Mouse (Mus musculus) kidney, postnatal 36 days (tissue): ENCODE measurements at regions not wholly inside any gene's neighbourhood (a gene's known extent, or its start where the extent isn't known, plus 50 kb on each side); places are given as distances from the start of the nearest gene placed in this dataset.

Source experiments
- DNase-seq, 2 experiments: peaks; one replicate each; pipeline ENCODE4 v3.0.0; 2021 to 2022; ENCODE audit warnings: mixed read lengths in 2 of 2

DNA sequence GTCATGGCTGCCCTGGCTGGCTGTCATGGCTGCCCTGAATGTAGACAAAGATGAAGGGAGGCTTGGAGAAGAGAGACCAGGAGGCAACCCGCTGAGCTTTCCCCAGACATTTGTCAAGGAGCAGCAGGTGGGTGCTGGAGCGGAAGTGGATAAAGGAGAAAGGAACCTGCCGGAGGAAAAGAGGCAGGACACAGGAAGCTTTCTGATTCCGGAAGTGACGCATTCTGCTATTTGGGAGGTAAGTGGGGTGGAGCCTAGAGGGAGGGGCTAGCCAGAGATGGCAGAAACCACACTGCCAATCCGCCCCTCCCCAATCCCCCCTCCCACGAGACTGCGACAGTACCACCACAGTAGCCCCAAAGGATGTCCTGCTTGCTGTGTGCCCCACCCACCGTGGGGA is 80.1 kb downstream of the Gm572 start:
- DNase-seq, result no peak

DNA sequence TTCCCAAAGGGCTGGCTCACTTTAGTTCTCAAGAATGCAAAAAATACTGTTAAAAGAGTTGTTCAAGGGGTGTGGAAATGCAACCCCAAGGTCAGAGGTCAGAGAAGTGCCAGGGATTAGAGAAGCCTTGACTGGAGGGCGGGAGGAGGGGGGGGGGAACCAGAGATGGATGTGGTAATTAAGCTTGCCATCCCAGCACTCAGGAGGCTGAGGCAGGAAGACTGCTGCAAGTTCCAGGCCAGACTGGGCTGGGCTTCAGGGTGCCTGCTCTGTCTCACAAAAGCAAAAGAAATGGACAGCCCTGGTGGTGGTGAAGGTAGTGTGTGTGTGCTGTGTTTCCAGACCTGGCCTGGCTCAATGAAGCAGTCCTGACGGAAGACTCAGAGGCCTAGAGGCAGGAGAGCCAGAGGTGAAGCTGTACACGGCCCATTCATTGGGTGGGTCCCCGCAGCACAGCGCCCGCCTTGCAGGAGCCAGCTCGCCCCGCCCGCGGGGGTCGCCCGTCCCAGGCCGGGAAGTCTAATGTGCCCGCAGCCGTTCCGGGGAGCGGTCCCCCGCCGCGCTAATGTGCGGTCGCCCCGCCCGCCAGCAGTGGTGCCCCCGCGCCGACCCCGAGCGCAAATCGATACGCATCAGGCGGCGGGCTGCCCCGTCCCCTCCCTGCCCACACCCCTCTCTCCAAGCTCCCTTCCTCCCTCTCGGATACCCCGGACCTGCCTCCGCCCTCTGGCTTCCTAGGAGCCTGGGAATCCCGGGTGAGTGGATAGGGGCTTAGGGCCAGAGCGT is 80.1 kb upstream of the Casz1 start:
- DNase-seq, result no peak

GRCm38 (mm10) chr4:148728800-148729199 is 75.4 kb upstream of the Casz1 start:
- no peak for DNase-seq

DNA sequence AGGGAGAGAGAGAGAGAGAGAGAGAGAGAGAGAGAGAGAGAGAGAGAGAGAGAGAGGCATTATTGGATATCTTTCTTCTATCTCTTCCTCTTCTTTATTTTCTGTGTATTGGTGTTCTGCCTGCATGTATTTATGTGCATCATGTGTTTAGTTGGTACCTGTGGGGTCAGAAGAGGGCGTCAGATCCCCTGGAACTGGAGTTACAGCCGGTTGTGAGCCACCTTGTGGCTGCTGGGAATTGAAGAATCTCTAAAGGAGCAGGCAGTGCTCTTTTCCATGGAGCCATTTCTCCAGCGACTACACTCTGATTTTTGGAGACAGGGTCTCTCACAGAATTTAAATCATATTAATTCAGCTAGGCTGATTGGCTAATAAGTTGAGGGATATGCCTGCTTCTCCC is 72.6 kb upstream of the Casz1 start:
- DNase-seq, result no peak

GRCm38 (mm10) chr4:148734061-148734460 is 70.2 kb upstream of the Casz1 start:
- no peak for DNase-seq

- DNase-seq, result no peak
These were observed 69.7 kb upstream of the Casz1 start for GRCm38 (mm10) chr4:148734547-148734946.

DNA sequence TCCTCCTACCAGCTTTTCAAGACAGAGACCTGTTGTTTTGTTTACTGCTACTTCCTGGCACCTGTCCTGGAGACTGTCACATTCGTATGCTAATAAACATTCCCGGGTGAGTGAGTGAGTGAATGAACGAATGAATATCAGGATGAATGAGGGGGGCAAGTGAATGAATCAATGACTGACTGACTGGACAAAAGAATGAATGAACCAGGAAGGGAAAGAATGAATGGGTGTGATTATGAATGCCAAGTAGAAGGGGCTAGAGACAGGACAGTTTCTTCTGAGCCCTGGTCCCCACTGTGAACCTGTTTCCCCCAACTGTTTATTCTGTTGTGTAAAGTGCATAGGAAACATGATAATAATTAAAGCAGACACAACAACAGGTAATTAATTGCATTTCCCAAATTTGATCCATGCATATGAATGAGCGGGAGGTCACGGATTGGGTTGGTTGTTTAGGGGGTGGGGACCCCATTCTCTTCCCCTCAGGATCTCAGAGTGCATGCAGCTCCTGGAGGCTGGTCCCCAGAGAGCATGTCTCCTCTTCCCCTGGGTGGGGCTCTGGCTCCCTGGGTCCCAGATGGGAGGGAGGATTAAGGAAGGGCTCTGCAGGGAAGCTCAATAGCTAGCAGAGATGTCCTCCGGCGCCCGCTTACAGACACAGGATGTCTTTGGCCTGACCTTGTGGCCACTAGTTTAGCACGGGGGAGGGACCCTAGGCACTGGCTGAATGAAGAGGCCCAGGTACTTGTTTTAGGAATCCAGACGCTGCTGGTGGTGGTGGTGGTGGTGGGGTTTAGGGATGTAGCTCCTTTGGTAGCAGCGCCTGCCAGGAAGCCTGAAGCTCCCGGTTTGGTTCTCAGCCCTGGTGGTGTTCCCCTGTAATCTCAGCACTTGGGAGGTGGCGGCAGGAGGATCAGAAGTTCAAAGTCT is 65.4 kb upstream of the Casz1 start:
- DNase-seq, result no peak

- peak; percentile 48 to 85 for DNase-seq
These were observed 61.4 kb upstream of the Casz1 start for GRCm38 (mm10) chr4:148742549-148743413.

DNA sequence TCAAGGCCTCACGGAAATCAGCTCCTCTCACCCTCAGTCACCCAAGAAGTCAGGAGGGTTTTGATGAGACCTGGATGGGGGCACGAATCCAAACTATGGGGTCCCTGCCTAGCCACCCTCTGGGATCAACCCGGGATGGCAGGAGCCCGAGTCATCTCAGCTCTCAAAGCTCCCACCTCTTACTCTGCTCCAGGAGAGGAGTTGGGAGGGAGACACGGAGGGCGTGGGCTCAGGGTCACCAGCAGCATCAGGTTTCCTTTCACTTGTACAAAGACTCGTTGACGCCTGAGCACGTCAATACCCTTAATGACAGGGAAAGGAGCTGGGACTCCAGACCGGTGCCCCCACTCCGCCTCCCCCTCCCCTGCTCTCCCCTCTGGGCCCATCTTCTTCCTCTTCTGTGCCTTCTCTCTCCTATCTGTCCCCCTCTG is 60.8 kb upstream of the Casz1 start:
- no peak for DNase-seq

DNA sequence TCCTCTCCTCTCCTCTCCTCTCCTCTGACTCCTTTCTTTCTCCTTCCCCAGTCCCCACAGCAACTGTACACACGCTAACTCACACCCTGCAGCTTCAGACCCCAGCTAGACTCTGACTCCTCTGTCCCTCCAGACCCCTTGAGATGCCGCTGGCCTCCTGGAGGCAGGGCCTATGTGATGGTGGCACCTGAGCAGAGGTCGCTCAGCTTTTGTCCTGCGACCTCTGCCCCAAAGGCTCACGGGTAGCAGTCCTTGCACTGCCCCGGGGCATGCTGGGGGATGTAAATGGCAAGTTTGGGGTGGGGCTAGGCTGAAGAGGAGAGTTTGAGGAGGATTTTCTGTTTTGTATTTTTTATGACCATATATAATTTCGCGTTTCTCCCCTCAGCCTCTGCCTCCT is 60.2 kb upstream of the Casz1 start:
- DNase-seq, result no peak

DNA sequence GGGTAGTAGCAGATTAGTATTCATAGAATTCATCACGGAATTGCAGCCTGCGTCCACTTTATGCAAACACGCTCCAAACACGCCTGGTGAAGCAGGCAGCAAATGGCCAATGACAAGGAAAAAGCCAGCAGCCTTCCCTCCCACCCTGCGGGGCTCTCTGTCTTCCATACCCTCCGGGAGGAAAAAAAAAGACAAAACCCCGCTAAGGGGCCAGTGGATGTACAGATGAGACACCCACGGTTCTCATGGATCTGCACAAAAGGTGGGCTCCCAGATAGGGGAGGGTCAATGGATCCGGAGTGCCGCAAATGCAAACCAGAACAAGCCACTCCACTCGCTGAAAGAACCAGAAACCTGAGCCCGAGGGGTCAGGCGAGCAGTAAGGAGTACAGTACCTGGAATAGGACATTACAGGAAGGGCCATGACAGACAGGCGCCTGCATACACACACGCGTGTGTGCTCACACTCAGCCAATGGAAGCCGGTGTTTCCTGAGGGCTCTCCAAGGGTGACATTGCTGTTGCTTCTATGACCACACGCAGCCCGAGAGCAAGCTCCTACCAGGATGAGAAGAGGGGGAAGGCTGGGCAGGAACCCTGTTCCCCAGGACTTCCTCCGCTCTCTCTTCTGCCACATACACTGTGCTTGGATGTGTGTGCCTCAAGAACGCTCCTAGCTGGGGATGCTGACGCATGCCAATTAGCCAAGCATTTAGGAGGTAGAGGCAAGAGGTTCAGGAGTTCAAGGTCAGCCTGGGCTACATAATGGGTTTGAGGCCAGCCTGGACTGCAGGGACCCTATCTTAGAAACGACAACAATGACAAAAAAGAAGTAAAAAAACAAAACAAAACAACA is 57.5 kb upstream of the Casz1 start:
- DNase-seq, result no peak

DNA sequence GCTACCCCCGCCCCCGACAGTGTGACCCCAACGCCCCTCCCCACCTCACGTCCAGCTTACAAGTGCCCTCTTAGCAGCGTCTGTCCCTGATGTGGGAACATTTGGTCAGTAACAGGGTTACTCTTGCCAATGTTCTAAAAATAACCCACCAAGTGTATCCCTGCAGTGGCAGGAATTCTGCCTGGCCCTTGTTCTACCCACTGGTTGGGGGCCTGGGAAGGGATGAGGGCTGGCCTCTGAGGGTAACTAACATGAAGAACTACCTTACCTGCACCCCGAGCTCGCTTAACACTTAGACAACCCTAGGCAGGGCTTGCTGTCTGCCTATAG is 56.9 kb upstream of the Casz1 start:
- no peak for DNase-seq

DNA sequence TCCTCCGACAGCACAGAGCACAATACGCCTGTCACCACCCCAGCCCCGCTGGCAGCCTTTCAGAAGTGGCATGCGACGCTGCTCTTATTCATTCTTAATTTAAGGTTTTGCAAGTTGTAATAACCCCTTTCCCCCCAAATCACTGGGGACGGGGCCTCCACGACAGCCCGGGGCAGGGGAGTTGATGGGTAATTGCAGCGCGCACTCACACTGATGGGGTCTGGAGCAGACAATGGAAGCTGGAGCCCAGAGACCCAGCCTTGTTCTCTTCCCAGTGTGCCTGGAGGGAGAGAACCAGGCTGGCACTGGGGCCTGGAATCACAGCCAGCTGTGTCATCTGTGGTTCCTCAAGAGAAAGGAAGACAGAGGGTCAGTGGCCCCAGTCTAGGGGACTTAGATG is 54.2 kb upstream of the Casz1 start:
- DNase-seq, result no peak

- no peak for DNase-seq
These were observed 52.6 kb upstream of the Casz1 start for GRCm38 (mm10) chr4:148751591-148751990.

- no peak for DNase-seq
These were observed 51.7 kb upstream of the Casz1 start for GRCm38 (mm10) chr4:148752360-148753093.

DNA sequence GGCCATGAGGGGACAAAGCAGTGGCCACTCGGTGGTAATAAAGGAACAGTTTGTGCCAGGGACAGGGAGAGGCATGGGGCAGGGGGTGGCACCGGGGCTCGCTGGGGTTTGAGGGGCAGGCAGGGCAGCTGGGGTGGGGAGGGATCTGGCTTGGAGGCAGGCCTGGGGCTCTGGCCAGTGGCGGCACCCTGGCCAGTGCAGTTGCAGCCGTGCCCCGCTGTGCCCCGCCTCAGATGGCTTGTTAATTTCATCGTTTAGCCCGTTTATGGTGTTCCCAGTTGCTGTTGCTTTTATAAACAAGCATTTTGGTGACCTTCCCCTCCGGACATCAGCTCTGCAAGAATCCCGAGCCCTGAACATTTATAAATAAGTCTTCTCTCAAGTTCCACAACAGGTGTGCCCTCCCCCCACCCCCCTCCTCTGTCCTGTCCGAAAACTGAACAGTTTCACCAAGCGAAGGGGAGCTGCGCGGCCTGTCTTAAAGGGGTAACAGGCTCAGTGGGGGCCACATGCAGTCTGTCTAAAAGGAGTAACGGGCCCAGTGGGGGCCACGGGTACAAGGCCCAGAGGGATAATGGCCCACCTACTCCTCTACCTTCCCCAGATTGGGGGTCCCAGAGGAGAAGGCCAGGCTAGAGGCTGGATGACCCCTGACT is 51.0 kb upstream of the Casz1 start:
- no peak for DNase-seq

- no peak for DNase-seq
These were observed 50.4 kb upstream of the Casz1 start for GRCm38 (mm10) chr4:148753849-148754248.
